Mouse (Mus musculus): ENCODE measurements at regions not wholly inside any gene's neighbourhood (a gene's known extent, or its start where the extent isn't known, plus 50 kb on each side); places are given as distances from the start of the nearest gene placed in this dataset.

DNA sequence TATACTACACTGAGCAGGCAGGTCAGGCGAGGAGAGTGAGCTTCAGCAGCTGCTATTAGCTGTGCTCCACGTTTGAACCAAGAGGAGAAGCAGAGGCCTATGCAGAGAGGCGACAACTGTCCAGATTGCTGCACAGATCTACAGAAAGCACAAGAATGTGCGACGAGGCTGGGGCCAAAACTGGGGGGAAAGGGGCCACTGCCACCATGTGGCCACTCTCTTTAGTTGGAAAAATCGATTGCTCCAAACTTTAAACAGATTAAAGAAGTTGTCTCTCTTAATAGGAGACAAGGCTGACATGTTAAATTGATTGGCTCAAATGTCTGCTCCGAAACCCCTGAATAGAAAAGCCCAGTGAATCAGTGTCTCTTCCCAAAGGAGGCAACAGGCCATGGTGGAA lies 127.3 kb downstream of the St8sia2 start:
- TF ChIP-seq CTCF (IDR thresholded peaks at IDR 0.05; ENCODE audit: control insufficient read depth, insufficient read depth, insufficient replicate concordance, low read depth, low read length) (no peak), POLR2A (IDR thresholded peaks at IDR 0.05; ENCODE audit: control insufficient read depth, low read depth, low read length) (no peak)
